Mouse (Mus musculus) forebrain, embryonic 14.5 days (tissue): ENCODE data around the gene Exph5. TPM values are rescaled to one million over a fixed set of nuclear protein-coding genes. Genes with fewer than 3 reads are reported as not detected.

Source experiments
- ATAC-seq: fragments of 200-750 bp; cut with Nextera tagmentation; 2 replicates; pipeline ENCODE4 v1.8.0; 2017; ENCODE audit warnings: mild to moderate bottlenecking, moderate library complexity
- DNase-seq: peaks from one replicate; pipeline ENCODE4 v3.0.0-alpha.2; 2015; ENCODE audit warnings: low spot score
- H3K27ac ChIP-seq: fragments of 300-500 bp; sonication (generic); 2 replicates; pipeline ENCODE4 v1.5.1; 2014; ENCODE audit warnings: low read depth, mild to moderate bottlenecking, control low read depth, low read length, moderate library complexity
- H3K27me3 ChIP-seq: fragments of 300-500 bp; sonication (generic); replicated peaks from 2 replicates; pipeline ENCODE4 v1.6.1; 2014; ENCODE audit warnings: low read length, control low read depth, mixed read lengths; ENCODE audit not compliant: control insufficient read depth, insufficient read depth
- H3K36me3 ChIP-seq: fragments of 300-500 bp; sonication (generic); 2 replicates; pipeline ENCODE4 v1.6.1; 2014; ENCODE audit warnings: low read length, control low read depth; ENCODE audit not compliant: control insufficient read depth, insufficient read depth
- H3K4me1 ChIP-seq: fragments of 300-500 bp; sonication (generic); 2 replicates; pipeline ENCODE4 v1.6.1; 2014; ENCODE audit warnings: antibody characterized with exemption, low read length, control low read depth; ENCODE audit not compliant: control insufficient read depth, insufficient read depth
- H3K4me2 ChIP-seq: fragments of 300-500 bp; sonication (generic); 2 replicates; pipeline ENCODE4 v1.6.1; 2014; ENCODE audit warnings: mild to moderate bottlenecking, control low read depth, low read length
- H3K4me3 ChIP-seq: fragments of 300-500 bp; sonication (generic); 2 replicates; pipeline ENCODE4 v1.5.1; 2014; ENCODE audit warnings: low read depth, low read length, control low read depth
- H3K9ac ChIP-seq: fragments of 300-500 bp; sonication (generic); 2 replicates; pipeline ENCODE4 v1.6.1; 2014; ENCODE audit warnings: mild to moderate bottlenecking, low read length, control low read depth, moderate library complexity
- H3K9me3 ChIP-seq: fragments of 300-500 bp; sonication (generic); replicated peaks from 2 replicates; pipeline ENCODE4 v1.6.1; 2016; ENCODE audit warnings: low read length, control low read depth, mixed read lengths; ENCODE audit not compliant: control insufficient read depth
- WGBS: fragments of 180-500 bp; shearing (Covaris S2); extraction: QIAGEN DNeasy Blood & Tissue Kit; methylation state at CpG from one replicate; pipeline ENCODE4 v1.1.7; 2014; 5-methylcytosine and 5-hydroxymethylcytosine counted together
- polyA plus RNA-seq: library from polyadenylated mRNA; unstranded; fragments of >200 nt; fragmentation: Nextera tagmentation; extraction: Ambion mirVana; gene quantifications from 2 replicates; pipeline ENCODE4 v1.2.1, GENCODE M21; 2014

Exph5 gene
- polyA plus RNA-seq, 1 experiment from 2014 or later: 0.05 TPM

DNA sequence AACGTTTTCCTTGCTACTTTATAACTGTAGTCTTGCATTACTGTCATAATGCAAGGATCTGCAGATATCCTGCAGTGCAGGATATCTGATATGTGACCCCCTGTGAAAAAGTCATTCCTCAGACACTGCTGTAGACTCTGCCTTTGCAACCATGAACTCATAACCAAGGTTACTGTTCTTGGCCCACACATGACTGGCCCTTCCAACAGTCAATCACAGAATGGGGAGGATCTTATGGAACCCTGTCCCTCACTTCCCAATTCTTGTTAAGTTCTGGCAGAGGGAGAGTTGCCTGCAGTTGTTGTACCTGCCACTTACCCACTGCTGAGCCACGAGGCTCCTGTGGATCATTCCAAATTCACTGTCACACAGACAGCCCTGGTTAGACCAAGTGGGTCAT is 86.0 kb downstream of the Exph5 start:
- DNase-seq (no peak), ATAC-seq (no peak)
- no peak overlapping the region for H3K9ac ChIP-seq
- H3K4me3 ChIP-seq: no peak overlapping the region
- no peak overlapping the region for H3K4me2 ChIP-seq
- H3K9me3 ChIP-seq: no peaks in the 10 kb centered on the region
- H3K36me3 ChIP-seq: no peaks in the 10 kb centered on the region
- 63% methylated on average over 2 of the region's 2 CpGs for WGBS
- peaks cover 2% of the 10 kb centered on the region; the same call in 1 of the 2 replicates for H3K4me1 ChIP-seq
- H3K27ac ChIP-seq: no peak overlapping the region
- no peaks in the 10 kb centered on the region for H3K27me3 ChIP-seq

- Histone ChIP-seq H3K36me3 (no peaks in the 10 kb centered on the region), H3K27ac (no peak overlapping the region), H3K27me3 (no peaks in the 10 kb centered on the region), H3K4me3 (no peak overlapping the region), H3K4me1 (peaks cover 2% of the 10 kb centered on the region; the same call in 1 of the 2 replicates), H3K9ac (no peak overlapping the region), H3K4me2 (no peak overlapping the region), H3K9me3 (no peaks in the 10 kb centered on the region)
- 87% methylated on average over 3 of the region's 3 CpGs for WGBS
- DNase-seq (no peak), ATAC-seq (no peak)
Measured at GRCm38 (mm10) chr9:53389109-53389508, 87.6 kb downstream of the Exph5 start.

DNA sequence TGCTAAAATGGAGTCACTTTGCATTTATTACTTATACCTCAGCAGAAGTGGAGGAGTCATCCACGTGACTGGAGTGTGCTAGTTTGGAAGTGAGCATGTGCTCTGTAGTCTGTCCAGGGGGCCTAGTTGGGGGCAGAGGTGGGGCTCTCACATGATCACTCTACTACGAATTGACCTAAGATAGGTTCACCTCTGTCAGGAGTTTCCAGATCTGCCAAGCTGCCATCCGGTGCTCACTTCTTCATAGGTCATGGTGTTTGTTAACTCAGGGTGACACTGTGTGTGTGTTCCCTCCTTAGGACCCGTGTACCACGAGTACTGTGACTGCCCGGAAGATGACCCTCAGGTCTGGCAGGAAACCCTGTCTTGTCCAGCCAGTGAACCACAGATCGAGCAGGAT is 88.7 kb downstream of the Exph5 start:
- Histone ChIP-seq H3K4me3 (no peak overlapping the region), H3K27ac (no peak overlapping the region), H3K27me3 (no peaks in the 10 kb centered on the region), H3K4me1 (no peaks in the 10 kb centered on the region), H3K9ac (no peak overlapping the region), H3K9me3 (no peaks in the 10 kb centered on the region), H3K36me3 (no peaks in the 10 kb centered on the region), H3K4me2 (no peak overlapping the region)
- WGBS: 80% methylated on average over 7 of the region's 7 CpGs
- ATAC-seq (no peak), DNase-seq (no peak)

- WGBS: 78% methylated on average over 13 of the region's 13 CpGs
- H3K27me3 ChIP-seq: no peaks in the 10 kb centered on the region
- no peak for DNase-seq
Measured at GRCm38 (mm10) chr9:53397685-53398387, 96.4 kb downstream of the Exph5 start.

GRCm38 (mm10) chr9:53398388-53398700 is 96.9 kb downstream of the Exph5 start:
- Histone ChIP-seq H3K4me1 (peaks cover 5% of the 10 kb centered on the region; the same call in 1 of the 2 replicates), H3K4me3 (no peak overlapping the region), H3K4me2 (no peak overlapping the region), H3K9ac (no peak overlapping the region), H3K27me3 (no peaks in the 10 kb centered on the region), H3K36me3 (no peaks in the 10 kb centered on the region), H3K27ac (no peak overlapping the region), H3K9me3 (no peaks in the 10 kb centered on the region)
- no peak for ATAC-seq
- peak; percentile 75 for DNase-seq
- 14% methylated on average over 5 of the region's 5 CpGs for WGBS

More at GRCm38 (mm10) chr9:53397685-53398387, 96.4 kb downstream of the Exph5 start:
- Histone ChIP-seq H3K4me3 (no peak overlapping the region), H3K36me3 (no peaks in the 10 kb centered on the region), H3K4me1 (peaks cover 5% of the 10 kb centered on the region; the same call in 1 of the 2 replicates), H3K4me2 (no peak overlapping the region), H3K9me3 (no peaks in the 10 kb centered on the region), H3K9ac (no peak overlapping the region), H3K27ac (no peak overlapping the region)
- no peak for ATAC-seq

DNA sequence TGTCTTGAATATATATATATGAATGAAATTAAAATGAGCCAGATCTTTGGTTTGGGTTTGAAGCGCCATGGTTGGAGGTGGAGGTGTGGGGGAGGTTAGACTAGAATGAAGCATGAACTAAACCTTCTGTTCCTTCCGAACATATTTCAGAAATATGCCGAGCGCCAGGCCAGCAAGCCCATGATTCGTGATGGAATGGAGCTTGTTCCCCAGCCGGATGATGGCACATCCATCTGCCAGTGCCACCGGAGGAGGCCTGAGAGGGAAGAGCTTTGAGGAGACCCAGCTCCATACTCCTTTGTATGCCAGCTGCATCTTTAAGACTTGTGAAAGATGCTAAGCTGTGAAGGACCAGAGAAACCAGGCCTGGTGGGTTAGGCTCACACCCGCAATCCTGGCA is 98.1 kb downstream of the Exph5 start:
- no peaks in the 10 kb centered on the region for H3K27me3 ChIP-seq
- no peak overlapping the region for H3K4me3 ChIP-seq
- H3K36me3 ChIP-seq: no peaks in the 10 kb centered on the region
- H3K9me3 ChIP-seq: no peaks in the 10 kb centered on the region
- H3K9ac ChIP-seq: no peak overlapping the region
- H3K4me2 ChIP-seq: no peak overlapping the region
- H3K27ac ChIP-seq: no peak overlapping the region
- 90% methylated on average over 8 of the region's 8 CpGs for WGBS
- ATAC-seq: no peak
- peaks cover 5% of the 10 kb centered on the region; the same call in 1 of the 2 replicates for H3K4me1 ChIP-seq
- DNase-seq: no peak

GRCm38 (mm10) chr9:53400696-53401095 is 99.2 kb downstream of the Exph5 start:
- WGBS: 92% methylated on average over 4 of the region's 4 CpGs
- Histone ChIP-seq H3K9me3 (no peaks in the 10 kb centered on the region), H3K27me3 (no peaks in the 10 kb centered on the region), H3K9ac (no peak overlapping the region), H3K4me2 (no peak overlapping the region), H3K27ac (no peak overlapping the region), H3K4me1 (peaks cover 5% of the 10 kb centered on the region; the same call in 1 of the 2 replicates), H3K36me3 (no peaks in the 10 kb centered on the region), H3K4me3 (no peak overlapping the region)
- no peak for DNase-seq
- no peak for ATAC-seq

GRCm38 (mm10) chr9:53401146-53401545 is 99.7 kb downstream of the Exph5 start:
- H3K4me1 ChIP-seq: peaks cover 5% of the 10 kb centered on the region; the same call in 1 of the 2 replicates
- no peak overlapping the region for H3K27ac ChIP-seq
- 89% methylated on average over 8 of the region's 8 CpGs for WGBS
- no peaks in the 10 kb centered on the region for H3K9me3 ChIP-seq
- ATAC-seq (no peak), DNase-seq (no peak)
- H3K27me3 ChIP-seq: no peaks in the 10 kb centered on the region
- H3K9ac ChIP-seq: no peak overlapping the region
- H3K36me3 ChIP-seq: no peaks in the 10 kb centered on the region
- no peak overlapping the region for H3K4me3 ChIP-seq
- H3K4me2 ChIP-seq: no peak overlapping the region

GRCm38 (mm10) chr9:53402291-53402711 is 100.8 kb downstream of the Exph5 start, which contains the start of gene 4930550C14Rik:
TSS of gene 4930550C14Rik (plus strand) at chr9:53402325.
- H3K4me2 ChIP-seq: peak within 1 kb of the TSS; percentile 33
- H3K36me3 ChIP-seq: no peaks in the 10 kb centered on the region
- H3K27me3 ChIP-seq: no peaks in the 10 kb centered on the region
- no peak for ATAC-seq
- H3K4me1 ChIP-seq: peaks cover 5% of the 10 kb centered on the region; the same call in 1 of the 2 replicates
- WGBS: 18% methylated on average over 11 of the region's 11 CpGs
- no peak within 1 kb of the TSS for H3K27ac ChIP-seq
- H3K9me3 ChIP-seq: no peaks in the 10 kb centered on the region
- H3K9ac ChIP-seq: peak within 1 kb of the TSS; percentile 25; the same call in 1 of the 2 replicates
- DNase-seq: peak; percentile 60
- H3K4me3 ChIP-seq: no peak within 1 kb of the TSS
